Mouse (Mus musculus) adrenal gland, adult 18-20 months (tissue): ENCODE data around the gene Tysnd1. TPM values are rescaled to one million over a fixed set of nuclear protein-coding genes. Genes with fewer than 3 reads are reported as not detected.
A peak's percentile ranks its signal among the peaks of the same experiment; 100 is the strongest.

Experiments used
- DNase-seq, 2 experiments: peaks; one replicate each; pipeline ENCODE4 v3.0.0; 2021 to 2022; ENCODE audit warnings: low spot score in 2 of 2
- long read RNA-seq, 2 experiments: library from polyadenylated mRNA; stranded (forward); transcript quantifications; one replicate each; pipeline ENCODE4 v2.0.0; 2021
- total RNA-seq, 2 experiments: library from RNA; stranded (reverse); gene quantifications; 1 replicate in 1 of 2; 2 replicates in 1 of 2; pipeline ENCODE4 v1.2.3; 2021

Tysnd1 gene
- total RNA-seq = 100 to 1,000 TPM in 1 of 2 experiments, 10 to 100 TPM in 1; 82.4 to 130 TPM
- long read RNA-seq, experiment 1, transcript Tysnd1-203 (4 exons, 512 nt) = minor isoform, 7 of 259 reads
- long read RNA-seq, experiment 1, transcript Tysnd1-201 (4 exons, 2,286 nt) = major isoform, 242 of 259 reads
- long read RNA-seq, experiment 1, partial matches to known transcripts = 3 of 259 reads
- long read RNA-seq, experiment 1, other reads (novel, unspliced or antisense) = 6 of 259 reads
- long read RNA-seq, experiment 2, transcript Tysnd1-201 (4 exons, 2,286 nt) = major isoform, 947 of 1,011 reads
- long read RNA-seq, experiment 2, transcript Tysnd1-203 (4 exons, 512 nt) = minor isoform, 32 of 1,011 reads
- long read RNA-seq, experiment 2, partial matches to known transcripts = 4 of 1,011 reads
- long read RNA-seq, experiment 2, other reads (novel, unspliced or antisense) = 27 of 1,011 reads

DNA sequence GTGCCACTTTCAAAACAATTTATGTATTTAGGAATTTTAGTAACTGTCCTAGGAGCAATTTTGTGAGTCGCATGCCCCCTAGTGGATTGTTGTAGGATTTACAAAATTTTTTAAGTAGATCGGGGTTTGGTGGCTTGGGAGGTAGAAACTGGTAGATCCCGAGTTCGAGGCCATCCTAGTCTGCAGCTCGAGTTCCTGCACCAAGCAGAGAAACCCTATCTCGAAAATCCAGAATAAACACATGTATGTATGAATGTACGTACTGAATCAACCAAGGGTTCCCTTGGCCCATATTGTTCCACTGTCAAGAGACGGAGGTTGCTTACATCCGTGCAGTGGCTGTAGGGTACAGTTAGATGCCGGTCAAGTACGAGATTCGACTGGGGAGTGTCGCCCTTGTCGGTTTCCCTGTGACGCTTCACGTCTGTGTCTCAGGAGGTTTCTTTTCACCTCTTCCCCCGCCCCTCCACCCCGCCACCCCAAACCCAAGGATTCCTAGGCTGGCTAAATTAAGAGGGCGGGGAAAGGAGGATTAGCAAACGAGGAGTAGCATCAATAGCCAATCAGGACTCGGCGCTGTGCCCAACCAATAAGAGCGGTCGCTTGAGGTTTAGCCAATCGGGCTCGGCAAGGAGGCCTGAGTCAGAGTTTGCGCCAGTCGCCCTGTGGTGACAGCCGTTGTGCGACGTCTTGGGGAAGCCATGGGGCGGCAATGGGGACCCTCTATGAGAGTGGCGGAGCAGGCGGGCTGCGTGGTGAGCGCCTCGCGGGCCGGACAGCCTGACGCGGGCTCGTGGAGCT is at the start of gene Tysnd1:
TSS of gene Tysnd1 (plus strand) at position 645 of the 801 bp plus-strand sequence.
- DNase-seq = peak; percentile 90 to 94

DNA sequence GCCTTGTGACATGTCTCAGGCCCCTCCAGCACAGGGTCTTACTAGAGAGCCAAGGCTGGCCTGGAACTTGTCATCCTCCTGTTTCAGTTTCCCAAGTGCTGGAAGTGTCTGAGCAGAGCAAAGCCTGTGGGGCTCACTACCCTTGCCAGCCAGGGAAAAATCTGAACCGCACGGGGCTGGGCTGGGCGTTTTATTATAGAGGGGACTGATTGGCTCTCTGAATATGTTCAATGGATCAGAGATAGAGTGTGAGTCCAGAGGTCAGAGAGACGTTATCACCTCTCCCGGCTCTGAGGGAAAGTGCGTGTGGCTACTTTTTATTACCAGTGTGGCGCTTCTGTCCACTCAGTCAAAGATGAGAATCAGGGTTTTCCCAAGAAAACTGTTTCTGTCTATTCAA is 48.8 kb upstream of the Tysnd1 start:
- no peak for DNase-seq

DNA sequence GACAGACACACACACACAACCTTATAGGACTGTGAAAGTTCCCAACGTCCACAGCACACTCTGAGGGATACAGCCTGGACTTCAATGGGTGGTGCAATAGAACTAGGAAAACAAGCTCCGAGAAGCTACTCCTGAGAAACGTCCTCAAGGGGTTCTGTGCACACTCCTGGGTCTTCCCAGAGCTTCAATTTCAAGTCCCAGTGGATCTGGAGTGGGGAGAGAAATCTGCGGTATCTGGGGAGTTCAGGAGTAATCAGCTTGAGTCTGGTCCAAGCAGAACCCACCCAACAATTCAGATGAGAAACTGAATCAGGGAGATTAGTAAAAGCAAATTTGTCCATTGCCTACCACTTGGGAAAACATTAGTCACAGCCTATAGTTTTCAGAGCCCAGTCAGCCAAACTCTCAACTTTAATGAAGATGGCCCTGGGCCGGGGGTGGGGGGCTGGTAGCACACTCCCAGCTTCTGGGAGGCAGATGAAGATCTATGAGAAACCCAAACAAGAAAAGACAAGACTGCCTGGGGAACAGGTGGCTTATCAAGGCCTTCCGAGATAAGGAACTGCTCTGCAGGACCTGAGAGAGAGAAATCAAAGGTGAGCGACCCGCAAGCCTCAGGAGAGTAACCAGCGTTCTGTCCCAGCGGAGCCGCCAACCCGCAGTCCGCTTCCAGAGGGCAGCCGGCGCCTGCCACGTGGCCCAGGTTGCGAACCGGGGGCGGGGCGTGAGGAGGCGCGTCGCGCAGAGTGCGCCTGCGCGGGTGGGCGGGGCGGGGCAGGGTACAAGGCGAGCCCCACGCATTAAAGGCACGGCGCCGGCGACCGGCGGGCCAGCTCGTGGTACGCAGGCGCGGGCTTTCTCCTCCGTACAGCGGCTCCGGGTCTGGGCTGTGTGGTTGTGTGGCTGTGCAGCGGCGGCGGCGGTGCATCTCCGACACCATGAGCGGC is 47.3 kb upstream of the Tysnd1 start, which contains the start of gene Ppa1:
TSS of gene Ppa1 (plus strand) at position 763 of the 947 bp plus-strand sequence.
- DNase-seq = peak; percentile 88 to 89

DNA sequence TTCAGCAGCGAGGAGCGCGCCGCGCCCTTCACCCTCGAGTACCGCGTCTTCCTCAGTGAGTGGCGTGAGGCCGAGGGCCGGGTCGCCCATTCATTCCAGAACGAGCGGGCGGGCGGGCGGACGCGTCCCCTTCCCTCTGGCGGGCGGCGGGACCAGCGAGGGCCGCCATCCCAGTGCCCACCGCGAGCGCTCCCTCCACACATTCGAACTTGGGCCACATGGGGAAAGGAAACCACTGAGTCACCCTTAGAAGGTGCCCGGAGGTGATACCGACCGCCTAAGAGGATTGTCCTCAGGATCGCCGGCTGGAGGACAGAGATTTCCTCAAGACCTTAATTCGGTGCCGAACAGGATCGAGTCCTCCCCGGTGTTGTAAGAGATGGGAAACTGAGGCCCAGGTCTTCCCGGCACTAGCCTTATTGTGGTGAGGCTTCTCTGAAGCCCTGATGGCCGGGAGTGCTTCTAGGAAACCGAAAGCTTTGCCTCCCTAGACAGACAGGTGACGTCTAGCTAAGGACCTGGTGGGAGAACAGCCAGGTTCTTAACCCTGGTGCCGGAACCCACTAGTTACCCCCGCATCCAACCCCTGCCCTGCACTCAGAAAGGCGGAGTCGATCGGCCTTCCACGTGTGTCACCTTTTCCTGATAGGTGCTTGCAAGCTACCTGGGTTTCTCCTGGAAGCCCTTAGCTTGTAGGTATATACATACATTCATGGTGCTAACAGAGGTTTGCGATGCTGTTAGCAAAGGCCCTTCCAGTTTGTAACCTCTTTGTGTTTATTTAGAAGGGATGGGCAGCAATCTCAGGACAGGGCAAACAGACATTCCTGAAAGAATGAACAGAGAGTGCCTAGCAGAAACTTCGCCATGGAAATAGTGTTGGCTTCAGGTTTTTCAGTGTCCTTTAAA is 46.3 kb upstream of the Tysnd1 start:
- peak in 1 of 2 experiments; percentile 24 for DNase-seq

DNA sequence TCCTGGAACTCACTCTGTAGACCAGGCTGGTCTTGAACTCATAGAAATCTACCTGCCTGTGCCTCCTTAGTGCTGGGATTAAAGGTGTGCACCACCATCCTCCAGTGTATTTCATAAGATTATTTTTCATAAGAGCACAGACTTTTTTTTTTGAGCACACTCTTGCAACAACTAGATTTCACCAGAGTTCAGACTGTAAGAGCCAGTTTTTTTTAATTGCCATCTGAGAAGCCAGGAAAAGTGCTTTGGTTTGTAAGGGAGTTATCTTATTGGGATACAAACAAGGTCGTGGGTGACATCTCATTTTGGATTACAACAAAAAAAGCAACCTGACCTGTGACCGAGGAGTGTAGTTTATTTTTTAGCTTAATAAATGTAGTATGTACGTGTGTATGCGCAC is 41.2 kb upstream of the Tysnd1 start:
- DNase-seq = no peak

DNA sequence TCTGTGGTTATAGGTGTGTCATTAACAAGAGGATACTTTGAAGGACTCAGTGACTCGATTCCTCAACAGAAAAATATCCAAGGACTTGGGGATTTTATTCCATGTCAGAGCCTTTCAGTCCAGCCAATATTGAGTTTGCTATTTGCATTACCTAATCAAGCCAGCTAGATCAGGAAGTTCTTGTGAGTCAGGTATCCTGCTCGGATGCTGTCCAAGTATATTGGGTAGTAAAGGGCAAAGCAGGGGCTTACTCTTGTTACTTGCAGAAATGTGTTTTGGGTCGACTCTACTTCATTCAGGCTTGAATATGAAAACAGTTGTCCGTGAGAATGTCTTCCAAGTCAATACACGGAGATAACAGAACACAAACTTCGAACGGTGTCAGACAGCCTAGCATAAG is 40.6 kb upstream of the Tysnd1 start:
- no peak for DNase-seq

DNA sequence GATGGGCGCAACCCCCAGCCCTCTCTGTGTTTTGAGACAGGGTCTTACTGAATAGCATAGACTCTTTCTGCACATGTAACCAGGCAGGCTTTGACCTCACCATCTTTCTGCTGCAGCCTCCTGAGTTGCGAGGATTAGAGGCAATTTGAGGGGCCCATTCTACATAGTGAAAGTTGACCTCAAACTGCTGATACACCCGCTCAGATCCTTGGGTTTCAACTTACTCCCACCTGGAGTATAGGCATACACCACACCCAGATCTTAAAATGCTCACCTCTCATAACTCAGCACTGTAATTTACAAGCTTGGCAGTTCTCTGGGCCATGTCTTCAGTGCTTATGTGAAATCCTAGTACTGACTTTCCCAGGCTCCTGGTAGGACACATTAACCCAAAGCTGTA is 40.1 kb upstream of the Tysnd1 start:
- no peak for DNase-seq

DNA sequence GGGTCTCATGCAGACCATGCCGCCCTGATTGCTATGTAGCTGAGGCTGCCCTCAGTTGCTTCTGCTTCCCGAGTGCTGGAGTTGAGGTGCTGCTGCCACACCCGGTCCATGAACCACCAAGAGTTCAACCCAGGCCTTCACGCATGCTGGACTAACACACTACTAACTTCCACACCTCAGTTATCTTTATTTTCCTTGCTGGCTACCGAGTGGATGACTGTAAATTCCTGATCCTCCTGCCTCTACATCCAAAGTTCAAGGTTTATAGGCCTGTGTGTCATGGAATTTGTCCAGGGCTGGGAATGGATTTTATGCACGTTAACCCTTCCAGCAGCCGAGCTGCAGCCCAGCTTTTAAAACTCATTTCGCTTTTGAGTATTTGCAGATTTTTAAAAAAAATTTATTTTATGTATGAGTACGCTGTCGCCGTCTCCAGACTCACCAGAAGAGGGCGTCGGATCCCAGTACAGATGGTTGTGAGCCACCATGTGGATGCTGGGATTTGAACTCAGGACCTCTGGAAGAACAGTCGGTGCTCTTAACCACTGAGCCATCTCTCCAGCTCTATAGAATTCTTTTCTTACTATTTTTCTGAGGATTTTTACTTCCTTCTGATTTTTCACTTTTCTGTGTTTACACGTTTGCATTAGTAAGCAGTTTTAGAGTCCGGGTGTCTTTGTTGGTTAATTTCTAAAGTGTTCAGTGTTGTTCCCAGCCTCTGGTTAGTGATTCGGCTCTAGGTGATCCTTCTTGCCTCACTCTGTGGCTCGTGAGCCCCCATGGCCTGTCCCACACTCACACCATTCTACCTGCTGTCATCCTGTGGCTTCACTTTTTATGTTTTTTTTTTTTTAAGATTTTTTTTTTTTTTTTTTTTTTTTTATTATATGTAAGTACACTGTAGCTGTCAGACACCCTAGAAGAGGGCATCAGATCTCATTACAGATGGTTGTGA is 38.1 kb upstream of the Tysnd1 start:
- no peak for DNase-seq

DNA sequence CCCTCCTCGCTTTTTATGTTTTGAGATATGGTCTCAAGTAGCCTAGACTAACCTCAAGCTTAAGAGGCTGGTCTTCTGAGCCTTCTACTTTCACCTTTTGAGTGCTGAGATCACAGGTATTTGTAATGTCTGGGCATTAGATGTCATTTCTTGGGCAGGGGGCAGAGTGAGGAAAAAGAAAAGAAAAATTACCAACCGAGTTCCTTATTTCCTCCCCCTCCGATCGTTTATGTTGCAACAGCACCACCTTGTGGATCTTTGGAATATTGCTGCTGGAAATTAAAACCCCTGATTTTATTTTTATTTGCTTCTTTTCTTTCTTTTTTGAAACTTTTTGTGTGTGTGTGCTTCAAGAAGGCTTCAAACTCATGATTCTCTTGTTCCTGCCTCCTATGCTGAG is 37.3 kb upstream of the Tysnd1 start:
- peak; percentile 40 to 41 for DNase-seq

DNA sequence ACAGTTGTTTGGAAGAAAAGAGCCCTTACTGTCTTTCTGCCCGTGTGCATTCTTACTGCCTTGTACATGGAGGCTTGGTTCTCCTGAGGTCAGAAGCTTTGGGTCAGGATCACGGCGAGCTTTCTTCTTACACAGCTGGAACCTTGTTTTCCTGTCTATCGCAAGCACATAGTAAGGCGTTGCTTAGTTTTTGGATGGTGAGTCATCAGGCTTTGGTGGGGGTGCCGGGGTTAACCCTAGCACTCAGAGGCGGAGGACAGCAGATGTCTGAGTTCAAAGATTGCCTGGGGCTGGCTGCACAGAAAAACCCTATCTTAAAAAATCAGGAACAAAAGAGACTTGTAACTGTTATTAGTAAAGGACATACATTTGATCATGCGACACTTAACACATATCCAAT is 33.4 kb upstream of the Tysnd1 start:
- no peak for DNase-seq

DNA sequence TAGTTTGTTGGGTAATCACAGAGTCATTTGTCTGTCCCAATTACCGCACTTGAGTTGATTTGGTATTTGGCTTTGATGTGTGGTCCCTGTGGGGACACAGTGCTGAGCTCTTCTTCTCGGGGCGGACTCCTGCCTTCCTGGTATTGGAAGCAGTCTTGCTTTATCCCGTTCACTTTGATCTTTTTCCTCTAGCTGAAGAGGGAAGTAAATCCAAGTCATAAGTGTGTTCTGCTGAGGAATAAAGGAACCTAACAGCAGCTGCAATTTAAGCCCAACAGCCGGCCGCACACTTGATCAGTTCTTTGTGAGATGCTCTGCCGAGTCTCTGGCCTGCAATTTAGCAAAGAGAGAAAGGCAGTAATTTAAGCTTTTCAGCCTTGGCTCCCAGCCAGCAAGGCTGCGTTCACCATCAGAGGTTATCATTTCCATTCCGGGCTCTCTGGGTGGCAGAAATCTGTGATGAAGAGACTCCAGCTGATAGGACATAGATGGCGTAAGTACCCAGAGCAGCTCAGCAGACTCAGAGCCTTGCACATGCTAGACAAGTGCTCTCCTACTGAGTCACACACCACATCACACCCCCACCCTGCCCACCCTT is 32.8 kb upstream of the Tysnd1 start:
- DNase-seq = peak in 1 of 2 experiments; percentile 42

DNA sequence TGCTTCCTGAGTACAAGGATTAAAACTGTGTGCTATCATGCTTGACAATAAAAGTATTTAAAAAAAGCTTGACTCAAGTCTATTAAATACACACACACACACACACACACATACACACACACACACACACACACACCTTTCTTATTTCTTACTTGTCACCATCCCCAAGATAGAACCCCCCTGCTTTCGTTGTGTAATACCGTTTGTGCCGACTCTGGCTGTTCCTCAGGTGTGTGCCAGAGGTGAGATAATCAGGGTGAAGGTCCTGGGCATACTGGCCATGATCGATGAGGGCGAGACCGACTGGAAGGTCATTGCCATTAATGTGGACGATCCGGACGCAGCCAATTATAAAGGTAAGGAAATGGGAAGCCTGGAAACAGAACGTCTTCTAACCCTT is 30.2 kb upstream of the Tysnd1 start:
- DNase-seq = no peak

DNA sequence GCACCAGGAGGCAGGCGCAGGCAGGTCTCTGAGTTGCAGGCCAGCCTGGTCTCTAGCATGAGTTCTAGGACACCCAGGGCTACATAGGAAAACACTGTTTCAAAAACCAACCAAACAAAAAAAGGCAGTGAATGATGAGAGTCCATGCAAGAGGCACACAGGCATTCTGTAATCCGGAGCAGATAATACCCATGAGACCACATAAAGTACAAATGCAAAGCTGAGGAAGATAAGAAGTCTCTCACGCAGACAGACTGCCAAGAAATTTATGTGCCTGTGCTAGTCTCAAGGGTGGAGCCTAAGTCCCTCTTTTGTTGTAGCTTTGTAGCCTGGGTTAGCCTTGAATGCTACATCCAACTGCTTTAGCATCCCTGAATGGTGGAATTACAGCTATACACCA is 29.7 kb upstream of the Tysnd1 start:
- DNase-seq = no peak

DNA sequence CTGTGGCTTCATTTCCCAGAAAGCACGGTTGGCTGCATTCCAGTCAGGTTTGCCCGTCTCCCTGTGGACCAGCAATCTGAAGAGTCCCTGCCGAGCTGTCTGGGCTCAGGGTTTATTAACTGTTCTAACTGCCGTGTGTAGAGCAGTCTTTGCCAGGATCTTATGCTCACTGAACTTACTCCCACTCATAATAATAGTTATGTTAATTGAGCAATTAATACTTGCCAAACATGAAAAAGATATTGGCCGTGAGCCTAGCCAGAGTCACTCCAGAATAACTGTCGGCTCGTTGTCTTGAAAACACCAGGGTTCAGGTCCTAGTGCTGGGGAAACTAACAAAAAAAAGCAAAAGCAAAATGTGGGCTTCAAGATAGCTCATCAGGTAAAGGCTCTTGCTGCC is 26.0 kb upstream of the Tysnd1 start:
- DNase-seq = no peak

DNA sequence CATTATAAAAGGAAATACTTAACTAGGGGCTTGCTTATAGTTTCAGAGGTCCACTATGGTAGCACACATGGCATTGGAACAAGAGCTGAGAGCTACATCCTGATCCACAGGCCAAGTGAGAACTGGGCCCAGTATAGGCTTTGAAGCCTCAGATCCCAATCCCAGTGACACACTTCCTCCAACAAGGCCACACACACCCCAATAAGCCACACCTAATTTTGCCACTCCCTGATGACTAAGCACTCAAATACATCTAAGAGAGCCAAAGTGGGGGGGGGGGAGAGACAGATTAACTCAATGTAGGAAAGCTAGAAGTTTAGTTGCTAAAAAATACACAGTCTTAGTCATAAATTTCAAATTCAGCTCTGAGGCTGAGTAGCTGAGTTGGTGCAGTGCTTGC is 25.4 kb upstream of the Tysnd1 start:
- DNase-seq = no peak

DNA sequence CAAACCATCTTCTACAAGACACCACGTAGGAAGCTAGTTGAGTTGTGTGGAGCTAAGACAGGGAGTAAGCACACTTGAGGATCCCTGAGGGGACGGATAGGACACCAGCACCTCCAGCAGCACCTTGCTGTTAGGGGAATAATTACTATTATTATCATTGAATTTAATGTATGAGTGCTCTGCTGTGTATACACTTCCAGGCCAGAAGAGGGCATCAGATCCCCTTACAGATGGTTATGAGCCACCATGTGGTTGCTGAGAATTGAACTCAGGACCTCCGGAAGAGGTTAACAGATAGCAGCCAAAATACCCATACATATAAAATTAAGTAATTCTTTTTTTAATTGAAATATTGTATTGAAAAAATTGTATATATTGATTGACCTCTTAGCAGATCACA is 24.6 kb upstream of the Tysnd1 start:
- no peak for DNase-seq

DNA sequence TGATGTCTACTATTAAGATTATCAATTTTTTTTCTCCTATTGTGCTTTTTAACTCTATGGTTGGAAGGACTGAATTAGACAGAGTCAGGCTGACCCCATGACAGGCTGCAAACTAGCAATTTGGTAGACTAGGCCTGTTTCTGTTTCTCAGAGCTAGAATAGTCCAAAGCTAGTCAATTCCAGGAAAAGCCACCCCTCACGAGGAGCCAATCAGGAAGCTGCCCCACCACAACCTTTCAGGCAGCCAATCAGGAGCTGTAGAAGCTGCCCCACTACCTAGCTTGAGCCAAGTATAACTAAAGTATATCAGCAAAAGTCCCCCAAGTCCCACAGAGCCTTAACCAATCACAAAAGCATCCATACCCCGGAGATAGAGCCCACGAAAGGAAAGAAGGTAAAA is 19.4 kb upstream of the Tysnd1 start:
- no peak for DNase-seq

DNA sequence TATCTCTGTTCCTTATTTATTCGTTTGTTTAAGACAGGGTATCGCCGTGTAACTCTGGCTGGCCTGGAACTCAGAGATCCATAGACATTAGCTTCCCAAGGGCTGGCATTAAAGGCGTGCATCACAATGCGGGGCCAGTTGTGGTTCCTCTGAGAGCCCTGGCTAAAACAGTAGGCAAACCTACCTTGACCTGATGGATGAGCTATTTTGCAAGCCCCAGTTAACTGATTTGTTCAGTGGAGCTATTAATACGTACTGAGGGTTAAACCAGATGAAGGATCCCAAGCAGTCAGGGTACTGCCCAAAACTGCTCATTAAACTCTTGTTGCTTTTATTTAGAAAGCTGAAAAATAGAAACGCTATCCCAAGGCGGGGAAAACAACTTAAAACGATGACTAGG is 15.8 kb upstream of the Tysnd1 start:
- no peak for DNase-seq
